Mouse (Mus musculus) liver, adult (tissue): ENCODE data around the gene Vav3.

Source experiments
- GATA4 ChIP-seq: IDR thresholded peaks from 2 replicates; pipeline ENCODE4 v1.6.1; 2014; ENCODE audit warnings: mild to moderate bottlenecking, low read length; ENCODE audit not compliant: insufficient replicate concordance

Vav3 gene

GRCm38 (mm10) chr3:109340274-109341070 lies at the start of gene Vav3:
TSS of gene Vav3 (plus strand) at chr3:109340653.
- no peak for TF ChIP-seq GATA4

- no peak for TF ChIP-seq GATA4
Observed at GRCm38 (mm10) chr3:109298857-109299256, 41.6 kb upstream of the Vav3 start.

GRCm38 (mm10) chr3:109299303-109300074 lies 41.0 kb upstream of the Vav3 start:
- TF ChIP-seq GATA4, result no peak

GRCm38 (mm10) chr3:109302059-109302458 lies 38.4 kb upstream of the Vav3 start:
- no peak for TF ChIP-seq GATA4

GRCm38 (mm10) chr3:109307406-109307805 lies 33.0 kb upstream of the Vav3 start:
- TF ChIP-seq GATA4, result no peak

GRCm38 (mm10) chr3:109308468-109308867 lies 32.0 kb upstream of the Vav3 start:
- TF ChIP-seq GATA4, result peak; percentile 30; the same call in 1 of the 2 replicates

GRCm38 (mm10) chr3:109309317-109310265 lies 30.9 kb upstream of the Vav3 start:
- no peak for TF ChIP-seq GATA4

- TF ChIP-seq GATA4, result no peak
Observed at GRCm38 (mm10) chr3:109311172-109311824, 29.2 kb upstream of the Vav3 start.

- no peak for TF ChIP-seq GATA4
Observed at GRCm38 (mm10) chr3:109311875-109312274, 28.6 kb upstream of the Vav3 start.

GRCm38 (mm10) chr3:109313501-109313900 lies 27.0 kb upstream of the Vav3 start:
- TF ChIP-seq GATA4, result no peak

- TF ChIP-seq GATA4, result no peak
Observed at GRCm38 (mm10) chr3:109322225-109322624, 18.2 kb upstream of the Vav3 start.

GRCm38 (mm10) chr3:109323447-109324300 lies 16.8 kb upstream of the Vav3 start:
- no peak for TF ChIP-seq GATA4

- no peak for TF ChIP-seq GATA4
Observed at GRCm38 (mm10) chr3:109327128-109327527, 13.3 kb upstream of the Vav3 start.

- TF ChIP-seq GATA4, result no peak
Observed at GRCm38 (mm10) chr3:109332755-109333154, 7.7 kb upstream of the Vav3 start.

- TF ChIP-seq GATA4, result no peak
Observed at GRCm38 (mm10) chr3:109335470-109335869, 5.0 kb upstream of the Vav3 start.
